Mouse (Mus musculus) heart, embryonic 10.5 days (tissue): Measurements from ENCODE around the gene Zfp963. TPM values are rescaled to one million over a fixed set of nuclear protein-coding genes. Genes with fewer than 3 reads are reported as not detected.

Experiments used
- DNase-seq: peaks from one replicate; pipeline ENCODE4 v3.0.0-alpha.2; 2017; ENCODE audit warnings: low spot score
- H3K27ac ChIP-seq: fragments of 300-500 bp; sonication (generic); 2 replicates; pipeline ENCODE4 v1.5.1; 2016; ENCODE audit warnings: mild to moderate bottlenecking
- H3K27me3 ChIP-seq: fragments of 300-500 bp; sonication (generic); 2 replicates; pipeline ENCODE4 v1.6.1; 2016; ENCODE audit warnings: mild to moderate bottlenecking; ENCODE audit not compliant: poor library complexity, insufficient read depth, severe bottlenecking
- H3K36me3 ChIP-seq: fragments of 300-500 bp; sonication (generic); 2 replicates; pipeline ENCODE4 v1.6.1; 2016; ENCODE audit warnings: mild to moderate bottlenecking, moderate library complexity
- H3K4me1 ChIP-seq: fragments of 300-500 bp; sonication (generic); 2 replicates; pipeline ENCODE4 v1.6.1; 2016; ENCODE audit warnings: mild to moderate bottlenecking
- H3K4me3 ChIP-seq: fragments of 300-500 bp; sonication (generic); 2 replicates; pipeline ENCODE4 v1.5.1; 2016; ENCODE audit warnings: mild to moderate bottlenecking, moderate library complexity
- H3K9me3 ChIP-seq: fragments of 300-500 bp; sonication (generic); 2 replicates; pipeline ENCODE4 v1.6.1; 2016; ENCODE audit warnings: mild to moderate bottlenecking, moderate library complexity
- WGBS: fragments of 180-500 bp; shearing (Covaris S2); methylation state at CpG from one replicate; pipeline ENCODE4 v1.1.7; 2016; 5-methylcytosine and 5-hydroxymethylcytosine counted together
- polyA plus RNA-seq: library from polyadenylated mRNA; unstranded; fragments of >200 nt; fragmentation: Nextera tagmentation; extraction: Ambion mirVana; gene quantifications from 2 replicates; pipeline ENCODE4 v1.2.1, GENCODE M21; 2016

The Zfp963 gene
- polyA plus RNA-seq, result 3.6 and 4.1 TPM in 2 replicates

- 3% methylated on average over 48 of the region's 48 CpGs for WGBS
- peak within 1 kb of the TSS; percentile 81 for H3K4me3 ChIP-seq
- peaks cover 6% of the 10 kb centered on the region; the same call in 1 of the 2 replicates for H3K4me1 ChIP-seq
- peaks cover 4% of the 10 kb centered on the region; the same call in 1 of the 2 replicates for H3K36me3 ChIP-seq
- H3K9me3 ChIP-seq, result no peaks in the 10 kb centered on the region
- peak; percentile 98 for DNase-seq
- no peaks in the 10 kb centered on the region for H3K27me3 ChIP-seq
- peak within 1 kb of the TSS; percentile 99 for H3K27ac ChIP-seq
Observed at GRCm38 (mm10) chr8:69749544-69750454, at the start of gene Zfp963. Gene Zfp963 (minus strand): TSS chr8:69749970.

DNA sequence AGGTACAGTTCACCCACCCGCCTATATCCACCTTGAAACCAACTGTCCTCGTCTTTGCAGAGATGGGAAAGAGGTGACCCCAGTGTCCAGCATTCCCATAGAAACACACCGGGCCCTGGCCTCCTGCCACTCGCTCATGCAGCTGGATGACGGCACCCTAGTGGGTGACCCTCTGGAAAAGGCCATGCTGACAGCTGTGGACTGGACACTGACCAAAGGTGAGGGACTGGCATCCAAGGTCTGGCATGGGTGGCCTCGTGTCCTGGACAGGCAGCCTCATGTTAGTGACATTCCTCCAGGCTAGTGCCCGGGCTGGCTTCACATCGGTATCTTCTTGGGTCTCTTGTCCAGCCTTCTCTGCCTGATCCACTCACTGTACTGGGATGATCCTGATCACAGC lies 49.5 kb upstream of the Zfp963 start:
- Histone ChIP-seq H3K4me3 (no peak overlapping the region), H3K36me3 (peaks cover 100% of the 10 kb centered on the region), H3K27ac (no peak overlapping the region), H3K9me3 (no peaks in the 10 kb centered on the region), H3K4me1 (no peaks in the 10 kb centered on the region), H3K27me3 (no peaks in the 10 kb centered on the region)
- DNase-seq, result no peak
- WGBS, result 90% methylated on average over 8 of the region's 8 CpGs

DNA sequence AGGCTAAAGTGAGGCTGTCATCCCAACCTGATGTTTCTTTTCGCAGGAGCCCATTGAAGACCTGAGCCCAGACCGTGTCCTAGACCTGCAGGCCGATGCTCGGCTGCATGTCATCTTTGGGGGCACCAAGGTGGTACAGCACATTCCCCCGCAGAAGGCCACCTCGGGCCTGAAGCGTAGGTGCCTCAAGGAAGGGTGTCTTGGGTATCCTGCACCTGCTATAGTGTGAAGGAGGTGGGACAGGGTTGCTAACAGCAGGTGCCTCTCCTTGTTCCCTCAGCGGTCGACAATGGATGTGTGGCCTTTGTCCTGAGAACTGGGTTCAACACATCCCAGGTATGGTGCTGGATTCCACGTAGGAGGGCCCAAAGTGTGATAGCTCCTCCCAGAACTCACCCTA lies 47.9 kb upstream of the Zfp963 start:
- no peak overlapping the region for H3K27ac ChIP-seq
- no peak for DNase-seq
- H3K4me3 ChIP-seq, result no peak overlapping the region
- peaks cover 95% of the 10 kb centered on the region for H3K36me3 ChIP-seq
- no peaks in the 10 kb centered on the region for H3K9me3 ChIP-seq
- 92% methylated on average over 10 of the region's 10 CpGs for WGBS
- peaks cover 3% of the 10 kb centered on the region; the same call in 1 of the 2 replicates for H3K4me1 ChIP-seq
- H3K27me3 ChIP-seq, result no peaks in the 10 kb centered on the region

DNA sequence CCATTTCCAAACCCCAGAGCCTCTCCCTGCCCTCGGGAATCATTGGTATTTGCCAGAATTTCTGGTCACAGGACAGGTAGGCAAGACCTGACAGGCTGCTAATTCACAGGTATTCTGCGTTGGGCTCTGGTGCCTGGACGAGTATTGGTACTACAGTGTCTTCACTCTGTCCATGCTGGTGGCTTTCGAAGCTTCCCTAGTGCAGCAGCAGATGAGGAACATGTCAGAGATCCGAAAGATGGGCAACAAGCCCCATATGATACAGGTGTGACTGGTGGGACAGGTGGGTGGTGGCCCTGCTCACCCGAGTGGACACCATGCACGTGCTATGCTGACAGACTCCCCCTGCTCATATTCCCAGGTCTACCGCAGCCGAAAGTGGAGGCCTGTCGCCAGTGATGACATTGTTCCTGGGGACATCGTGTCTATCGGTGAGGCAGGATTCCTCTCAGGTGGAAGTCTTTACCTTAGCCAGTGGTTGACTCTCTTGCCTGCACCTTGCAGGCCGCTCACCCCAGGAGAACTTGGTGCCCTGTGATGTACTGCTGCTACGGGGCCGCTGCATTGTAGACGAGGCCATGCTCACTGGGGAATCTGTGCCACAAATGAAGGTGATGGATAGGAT lies 47.1 kb upstream of the Zfp963 start:
- H3K4me1 ChIP-seq, result peaks cover 10% of the 10 kb centered on the region
- H3K27ac ChIP-seq, result no peak overlapping the region
- WGBS, result 94% methylated on average over 16 of the region's 16 CpGs
- H3K27me3 ChIP-seq, result no peaks in the 10 kb centered on the region
- DNase-seq, result no peak
- peaks cover 87% of the 10 kb centered on the region for H3K36me3 ChIP-seq
- H3K9me3 ChIP-seq, result no peaks in the 10 kb centered on the region
- H3K4me3 ChIP-seq, result no peak overlapping the region

GRCm38 (mm10) chr8:69794901-69795300 lies 45.1 kb upstream of the Zfp963 start:
- Histone ChIP-seq H3K36me3 (peaks cover 67% of the 10 kb centered on the region), H3K9me3 (no peaks in the 10 kb centered on the region), H3K27ac (no peak overlapping the region), H3K27me3 (no peaks in the 10 kb centered on the region), H3K4me1 (peaks cover 10% of the 10 kb centered on the region), H3K4me3 (no peak overlapping the region)
- WGBS, result 96% methylated on average over 6 of the region's 6 CpGs
- DNase-seq, result no peak

- no peaks in the 10 kb centered on the region for H3K9me3 ChIP-seq
- no peak for DNase-seq
- no peaks in the 10 kb centered on the region for H3K27me3 ChIP-seq
- H3K4me3 ChIP-seq, result no peak overlapping the region
- no peak overlapping the region for H3K27ac ChIP-seq
- peaks cover 13% of the 10 kb centered on the region for H3K4me1 ChIP-seq
- 94% methylated on average over 3 of the region's 3 CpGs for WGBS
- peaks cover 59% of the 10 kb centered on the region for H3K36me3 ChIP-seq
Observed at GRCm38 (mm10) chr8:69794096-69794495, 44.3 kb upstream of the Zfp963 start.

- H3K27ac ChIP-seq, result no peak overlapping the region
- no peaks in the 10 kb centered on the region for H3K9me3 ChIP-seq
- H3K27me3 ChIP-seq, result no peaks in the 10 kb centered on the region
- H3K4me1 ChIP-seq, result peaks cover 13% of the 10 kb centered on the region
- H3K4me3 ChIP-seq, result no peak overlapping the region
- H3K36me3 ChIP-seq, result peaks cover 55% of the 10 kb centered on the region
- no peak for DNase-seq
- WGBS, result 96% methylated on average over 4 of the region's 4 CpGs
Observed at GRCm38 (mm10) chr8:69793666-69794065, 43.9 kb upstream of the Zfp963 start.

- DNase-seq, result no peak
- under 1% methylated on average over 48 of the region's 48 CpGs for WGBS
- peak overlapping the region; percentile 96 for H3K27ac ChIP-seq
- H3K4me3 ChIP-seq, result peak overlapping the region; percentile 97
- H3K9me3 ChIP-seq, result no peaks in the 10 kb centered on the region
- no peaks in the 10 kb centered on the region for H3K27me3 ChIP-seq
- peaks cover 13% of the 10 kb centered on the region for H3K4me1 ChIP-seq
- H3K36me3 ChIP-seq, result peaks cover 34% of the 10 kb centered on the region
Observed at GRCm38 (mm10) chr8:69791415-69792068, 41.8 kb upstream of the Zfp963 start.

GRCm38 (mm10) chr8:69790773-69791367 lies 41.1 kb upstream of the Zfp963 start, which contains the start of the genes Atp13a1 and Zfp866:
Gene Atp13a1 (plus strand): TSS chr8:69791163.
Gene Zfp866 (minus strand): TSS chr8:69791178.
- peak within 1 kb of the TSS; percentile 96 for H3K27ac ChIP-seq
- H3K27me3 ChIP-seq, result no peaks in the 10 kb centered on the region
- peak; percentile 96 for DNase-seq
- peaks cover 27% of the 10 kb centered on the region for H3K36me3 ChIP-seq
- under 1% methylated on average over 38 of the region's 38 CpGs for WGBS
- H3K4me3 ChIP-seq, result peak within 1 kb of the TSS; percentile 97
- H3K9me3 ChIP-seq, result no peaks in the 10 kb centered on the region
- peaks cover 13% of the 10 kb centered on the region for H3K4me1 ChIP-seq

GRCm38 (mm10) chr8:69790364-69790763 lies 40.6 kb upstream of the Zfp963 start:
- WGBS, result 29% methylated on average over 11 of the region's 11 CpGs
- peak overlapping the region; percentile 96 for H3K27ac ChIP-seq

GRCm38 (mm10) chr8:69789731-69790130 lies 40.0 kb upstream of the Zfp963 start:
- H3K4me3 ChIP-seq, result peak overlapping the region; percentile 97; the same call in 1 of the 2 replicates
- H3K27ac ChIP-seq, result peak overlapping the region; percentile 96; the same call in 1 of the 2 replicates
- no peak for DNase-seq

More at GRCm38 (mm10) chr8:69790364-69790763, 40.6 kb upstream of the Zfp963 start:
- H3K27me3 ChIP-seq, result no peaks in the 10 kb centered on the region
- H3K4me3 ChIP-seq, result peak overlapping the region; percentile 97
- peaks cover 22% of the 10 kb centered on the region for H3K36me3 ChIP-seq
- no peaks in the 10 kb centered on the region for H3K9me3 ChIP-seq
- peaks cover 13% of the 10 kb centered on the region for H3K4me1 ChIP-seq
- DNase-seq, result no peak

DNA sequence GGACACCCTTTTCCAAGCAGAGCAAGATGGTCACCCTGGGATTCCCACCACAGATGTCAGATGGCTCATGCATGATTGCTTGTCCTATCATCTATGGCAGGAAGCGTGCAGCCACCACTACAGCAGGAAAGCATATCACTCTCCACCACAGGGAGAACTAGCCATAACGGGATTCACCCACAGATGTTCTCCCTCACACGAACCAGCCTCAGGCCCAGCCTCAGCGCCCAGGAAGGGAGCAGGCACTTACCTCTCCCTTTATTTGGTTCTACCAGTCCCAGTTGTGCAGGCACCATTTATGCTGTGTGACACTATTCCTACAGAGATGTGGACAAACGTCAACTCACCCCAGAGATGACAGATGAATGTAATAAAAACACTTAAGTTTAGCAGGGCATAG lies 39.3 kb upstream of the Zfp963 start:
- Histone ChIP-seq H3K4me1 (peaks cover 13% of the 10 kb centered on the region), H3K27me3 (no peaks in the 10 kb centered on the region), H3K4me3 (no peak overlapping the region), H3K9me3 (no peaks in the 10 kb centered on the region), H3K36me3 (peaks cover 9% of the 10 kb centered on the region), H3K27ac (no peak overlapping the region)
- 84% methylated on average over 5 of the region's 5 CpGs for WGBS
- DNase-seq, result no peak

More at GRCm38 (mm10) chr8:69789731-69790130, 40.0 kb upstream of the Zfp963 start:
- Histone ChIP-seq H3K9me3 (no peaks in the 10 kb centered on the region), H3K36me3 (peaks cover 16% of the 10 kb centered on the region), H3K27me3 (no peaks in the 10 kb centered on the region), H3K4me1 (peaks cover 13% of the 10 kb centered on the region)
- WGBS, result 62% methylated on average over 5 of the region's 5 CpGs
